In the genomic region with DNA sequence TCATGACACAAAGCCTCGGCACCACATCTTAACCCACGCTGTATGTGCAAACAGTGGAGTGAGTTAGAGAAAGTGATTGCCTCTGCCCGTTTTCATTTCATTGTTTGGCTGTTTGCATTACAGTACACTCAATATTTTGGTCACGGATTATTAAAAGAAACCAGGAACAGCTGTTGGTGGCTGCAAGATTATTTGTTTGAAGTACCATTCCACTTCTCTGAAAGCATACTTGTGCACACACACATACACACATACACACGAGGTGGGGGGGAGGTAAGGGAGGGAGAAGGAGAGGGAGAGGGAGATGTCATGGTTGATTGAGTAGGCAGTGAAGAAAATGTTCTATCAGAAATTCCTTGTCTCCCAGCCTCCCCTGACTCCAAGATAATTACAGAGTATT, we compare ENCODE assay signal across 1 mouse cellular context.
TF ChIP-seq lines count a peak whose summit lies in the region.

No protein-coding gene starts in this region.

TF ChIP-seq in myocyte, 11 proteins besides CTCF, POLR2A, EP300 and RAD21 (continued from another document):
- no peak for TF ChIP-seq REST (IDR thresholded peaks at IDR 0.05; ENCODE audit: insufficient read depth, insufficient read length)
- no peak for TF ChIP-seq CEBPB (IDR thresholded peaks at IDR 0.05; ENCODE audit: insufficient read depth, poor library complexity, severe bottlenecking)
